Mouse (Mus musculus) kidney, adult 2 months (tissue): Measurements from ENCODE around the gene Gm17660. TPM values are rescaled to one million over a fixed set of nuclear protein-coding genes. Genes with fewer than 3 reads are reported as not detected.

Experiments used
- DNase-seq: peaks from one replicate; pipeline ENCODE4 v3.0.0; 2021
- H3K27ac ChIP-seq: fragments of 200-500 bp; 2 replicates; pipeline ENCODE4 v1.5.1; 2012; ENCODE audit warnings: low read depth, low read length, control low read depth, inconsistent platforms; ENCODE audit not compliant: insufficient read depth
- H3K27me3 ChIP-seq: fragments of 200-500 bp; replicated peaks from 2 replicates; pipeline ENCODE4 v1.6.1; 2012; ENCODE audit warnings: mild to moderate bottlenecking, moderate library complexity, low read length, inconsistent platforms; ENCODE audit not compliant: control insufficient read depth, insufficient read depth
- H3K36me3 ChIP-seq: fragments of 200-500 bp; 2 replicates; pipeline ENCODE4 v1.6.1; 2012; ENCODE audit warnings: mild to moderate bottlenecking, moderate library complexity, low read length, inconsistent platforms; ENCODE audit not compliant: control insufficient read depth, insufficient read depth
- H3K4me1 ChIP-seq: fragments of 200-500 bp; 2 replicates; pipeline ENCODE4 v1.6.1; 2011; ENCODE audit warnings: low read length; ENCODE audit not compliant: control insufficient read depth, insufficient read depth
- H3K4me3 ChIP-seq: fragments of 200-500 bp; 2 replicates; pipeline ENCODE4 v1.5.1; 2011; ENCODE audit warnings: mild to moderate bottlenecking, low read depth, low read length, control low read depth; ENCODE audit not compliant: insufficient read depth
- CTCF ChIP-seq: fragments of 200-500 bp; conservative IDR thresholded peaks from 2 replicates; pipeline ENCODE4 v1.5.1; 2011; ENCODE audit warnings: low read depth, mild to moderate bottlenecking, control low read depth, low read length, moderate library complexity, mixed read lengths; ENCODE audit not compliant: insufficient read depth, insufficient read length
- POLR2A ChIP-seq: fragments of 200-500 bp; IDR thresholded peaks from one replicate; pipeline ENCODE4 v1.6.1; 2011; ENCODE audit warnings: low read depth, low read length, control low read depth
- WGBS: fragments of 180-500 bp; shearing (Covaris S2); methylation state at CpG from one replicate; pipeline ENCODE4 v1.1.7; 2018; 5-methylcytosine and 5-hydroxymethylcytosine counted together
- polyA plus RNA-seq: library from polyadenylated mRNA; depleted of rRNA; stranded (reverse); fragments of >200 nt; gene quantifications from 2 replicates; pipeline ENCODE4 v1.2.3, GENCODE M21; 2012; rRNA removed

Gm17660 gene
- polyA plus RNA-seq, 1 experiment = not detected

GRCm38 (mm10) chr5:104023289-104024020, 54.0 kb downstream of the Gm17660 start:
- 78% methylated on average over 8 of the region's 8 CpGs for WGBS
- TF ChIP-seq CTCF (no peak), POLR2A (no peak)
- H3K27ac ChIP-seq = peak overlapping the region; percentile 64

GRCm38 (mm10) chr5:104022558-104022957, 54.9 kb downstream of the Gm17660 start:
- DNase-seq = no peak
- TF ChIP-seq CTCF = no peak
- no peak for TF ChIP-seq POLR2A
- Histone ChIP-seq H3K4me1 (peaks cover 17% of the 10 kb centered on the region), H3K4me3 (no peak overlapping the region), H3K27ac (peak overlapping the region; percentile 72), H3K36me3 (0 out of 2 replicates have a peak, but pooled peaks cover 1% of the 10 kb centered on the region), H3K27me3 (no peaks in the 10 kb centered on the region)
- WGBS = 52% methylated on average over 5 of the region's 5 CpGs

More at GRCm38 (mm10) chr5:104023289-104024020, 54.0 kb downstream of the Gm17660 start:
- no peak overlapping the region for H3K4me3 ChIP-seq
- H3K36me3 ChIP-seq = no peaks in the 10 kb centered on the region
- no peak for DNase-seq
- peaks cover 17% of the 10 kb centered on the region for H3K4me1 ChIP-seq
- no peaks in the 10 kb centered on the region for H3K27me3 ChIP-seq

GRCm38 (mm10) chr5:104021597-104022378, 55.6 kb downstream of the Gm17660 start, which contains the start of gene Hsd17b11:
Gene Hsd17b11, minus strand, starts transcription at chr5:104021919.
- Histone ChIP-seq H3K36me3 (peaks cover 5% of the 10 kb centered on the region; the same call in 1 of the 2 replicates), H3K27me3 (no peaks in the 10 kb centered on the region), H3K4me3 (peak within 1 kb of the TSS; percentile 67), H3K4me1 (peaks cover 17% of the 10 kb centered on the region), H3K27ac (peak within 1 kb of the TSS; percentile 95)
- TF ChIP-seq CTCF = 0 out of 2 replicates have a peak, but pooled peaks have one; percentile 20
- TF ChIP-seq POLR2A = peak; percentile 74
- WGBS = under 1% methylated on average over 31 of the region's 31 CpGs
- peak; percentile 97 for DNase-seq

Other genes with a start within 250 kb of the Gm17660 start
- 5.6 and 6.1 TPM in 2 replicates for gene Klhl8, start 166.3 kb downstream of the Gm17660 start, polyA plus RNA-seq
- 0.13 TPM in 1 of 2 replicates, not detected in the other for gene Hsd17b13, start 100.2 kb downstream of the Gm17660 start, polyA plus RNA-seq
- 64.4 and 65.2 TPM in 2 replicates for gene Hsd17b11, start 55.7 kb downstream of the Gm17660 start, polyA plus RNA-seq
- 59.7 and 63.8 TPM in 2 replicates for gene Nudt9, start 31.3 kb downstream of the Gm17660 start, polyA plus RNA-seq
- gene Sparcl1, start 36.1 kb upstream of the Gm17660 start, polyA plus RNA-seq = 31.6 and 36.4 TPM in 2 replicates
- gene Dspp, start 93.1 kb upstream of the Gm17660 start, polyA plus RNA-seq = not detected in 2 replicates
- gene Dmp1, start 125.0 kb upstream of the Gm17660 start, polyA plus RNA-seq = not detected in 2 replicates
- not detected in 2 replicates for gene Ibsp, start 221.6 kb upstream of the Gm17660 start, polyA plus RNA-seq
- gene Mepe, start 247.7 kb upstream of the Gm17660 start, polyA plus RNA-seq = not detected in 2 replicates